ENCODE assay signal across 8 mouse cellular contexts in the genomic region with DNA sequence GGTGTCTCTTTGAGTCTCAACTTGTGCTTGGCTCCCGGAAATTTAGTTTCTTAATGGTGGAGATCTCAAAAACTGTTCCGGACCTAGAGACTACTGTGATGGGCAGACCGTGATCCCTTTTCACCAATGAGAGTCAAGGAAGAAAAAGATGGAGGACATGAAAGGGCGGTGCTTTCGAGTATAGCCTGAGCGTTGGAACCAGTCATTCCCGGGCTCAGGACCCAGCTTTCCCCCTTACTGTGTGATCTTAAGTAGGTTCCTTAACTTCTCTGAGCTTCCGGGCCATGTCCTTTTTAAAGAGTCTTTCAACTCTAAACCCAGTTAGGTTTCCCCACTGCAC. TPM values are rescaled to one million over a fixed set of nuclear protein-coding genes. Genes with fewer than 3 reads are reported as not detected.
DNase-seq lines count a peak whose midpoint lies in the region; ATAC-seq and TF ChIP-seq lines count a peak whose summit lies in the region.

No protein-coding gene starts in this region.

- no peaks in the 10 kb centered on the region for H3K36me3 ChIP-seq in kidney, embryonic 15.5 days
- no peaks in the 10 kb centered on the region for H3K36me3 ChIP-seq in embryonic facial prominence, embryonic 12.5 days
- H3K36me3 ChIP-seq in hindbrain, embryonic 10.5 days, result no peaks in the 10 kb centered on the region
- H3K36me3 ChIP-seq in lung, embryonic 14.5 days (ENCODE audit: insufficient read depth), result no peaks in the 10 kb centered on the region

- peak overlapping the region; percentile 72 for H3K27ac ChIP-seq in kidney, embryonic 15.5 days
- H3K27ac ChIP-seq in embryonic facial prominence, embryonic 12.5 days, result peak overlapping the region; percentile 26; the same call in 1 of the 2 replicates
- peak overlapping the region; percentile 89 for H3K27ac ChIP-seq in hindbrain, embryonic 10.5 days
- peak overlapping the region; percentile 80 for H3K27ac ChIP-seq in lung, embryonic 14.5 days (ENCODE audit: low read depth)

- no peak for DNase-seq in kidney, adult 18-20 months
- DNase-seq in NIH3T3 (ENCODE audit: low read depth), result peak; percentile 81
- no peak for DNase-seq in hindbrain, embryonic 10.5 days (ENCODE audit: low spot score)
- peak; percentile 73 for DNase-seq in lung, embryonic 14.5 days
- peak; percentile 66 for DNase-seq in retina, postnatal 1 day
- DNase-seq in frontal cortex, postnatal 14 days (ENCODE audit: low spot score in 2 of 2), result no peak

- peak overlapping the region; percentile 64 for H3K4me3 ChIP-seq in kidney, embryonic 15.5 days (replicated peaks)
- peak overlapping the region; percentile 70 for H3K4me3 ChIP-seq in embryonic facial prominence, embryonic 12.5 days
- H3K4me3 ChIP-seq in hindbrain, embryonic 10.5 days, result peak overlapping the region; percentile 80
- peak overlapping the region; percentile 64 for H3K4me3 ChIP-seq in lung, embryonic 14.5 days (ENCODE audit: low read depth, low read length)

- H3K9me3 ChIP-seq in kidney, embryonic 15.5 days (replicated peaks), result no peaks in the 10 kb centered on the region
- no peaks in the 10 kb centered on the region for H3K9me3 ChIP-seq in embryonic facial prominence, embryonic 12.5 days
- no peaks in the 10 kb centered on the region for H3K9me3 ChIP-seq in hindbrain, embryonic 10.5 days
- H3K9me3 ChIP-seq in lung, embryonic 14.5 days (ENCODE audit: low read depth, low read length), result no peaks in the 10 kb centered on the region

- peaks cover 22% of the 10 kb centered on the region for H3K27me3 ChIP-seq in kidney, embryonic 15.5 days
- peaks cover 31% of the 10 kb centered on the region for H3K27me3 ChIP-seq in embryonic facial prominence, embryonic 12.5 days
- peaks cover 66% of the 10 kb centered on the region for H3K27me3 ChIP-seq in hindbrain, embryonic 10.5 days (ENCODE audit: insufficient read depth, poor library complexity, severe bottlenecking)
- peaks cover 18% of the 10 kb centered on the region for H3K27me3 ChIP-seq in lung, embryonic 14.5 days (ENCODE audit: insufficient read depth, low read length)

- peak overlapping the region; percentile 90 for H3K4me2 ChIP-seq in kidney, embryonic 15.5 days
- H3K4me2 ChIP-seq in embryonic facial prominence, embryonic 12.5 days (replicated peaks), result peak overlapping the region; percentile 95
- peak overlapping the region; percentile 99 for H3K4me2 ChIP-seq in lung, embryonic 14.5 days

- peak; percentile 49 for ATAC-seq in kidney, embryonic 15.5 days (replicated peaks; ENCODE audit: low FRiP score)
- peak; percentile 38; the same call in 1 of the 2 replicates for ATAC-seq in embryonic facial prominence, embryonic 12.5 days (ENCODE audit: insufficient number of reproducible peaks, insufficient read depth, low FRiP score, low TSS enrichment)
- ATAC-seq in lung, embryonic 14.5 days (ENCODE audit: insufficient read depth), result peak; percentile 63

- 2% methylated on average over 8 of the region's 8 CpGs for WGBS in kidney, embryonic 15.5 days
- WGBS in embryonic facial prominence, embryonic 12.5 days, result 2% methylated on average over 8 of the region's 8 CpGs
- under 1% methylated on average over 8 of the region's 8 CpGs for whole genome bisulfite sequencing in hindbrain, embryonic 10.5 days
- under 1% methylated on average over 8 of the region's 8 CpGs for WGBS in lung, embryonic 14.5 days

- peak overlapping the region; percentile 61 for H3K9ac ChIP-seq in kidney, embryonic 15.5 days
- H3K9ac ChIP-seq in embryonic facial prominence, embryonic 12.5 days, result peak overlapping the region; percentile 76
- peak overlapping the region; percentile 68 for H3K9ac ChIP-seq in lung, embryonic 14.5 days

- peaks cover 39% of the 10 kb centered on the region for H3K4me1 ChIP-seq in kidney, embryonic 15.5 days
- peaks cover 20% of the 10 kb centered on the region for H3K4me1 ChIP-seq in embryonic facial prominence, embryonic 12.5 days
- peaks cover 39% of the 10 kb centered on the region for H3K4me1 ChIP-seq in hindbrain, embryonic 10.5 days (replicated peaks)
- 0 out of 2 replicates have a peak, but pooled peaks cover 7% of the 10 kb centered on the region for H3K4me1 ChIP-seq in lung, embryonic 14.5 days (ENCODE audit: insufficient read depth)

- TF ChIP-seq CTCF in lung, embryonic 14.5 days (IDR thresholded peaks at IDR 0.05; ENCODE audit: low read depth), result no peak

RNA-seq across cellular contexts. Expression of gene 6030445D17Rik, which starts 0.8 kb away (rescaled TPM):
- 0.40 and 0.57 TPM in 2 replicates for polyA plus RNA-seq in kidney, embryonic 15.5 days (2015; fragmentation: Nextera tagmentation; extraction: Ambion mirVana)
- polyA plus RNA-seq in embryonic facial prominence, embryonic 12.5 days (2016; fragmentation: Nextera tagmentation; extraction: Ambion mirVana), result 0.09 and 0.34 TPM in 2 replicates
- 0.17 and 0.24 TPM in 2 replicates for polyA plus RNA-seq in hindbrain, embryonic 10.5 days (2016; fragmentation: Nextera tagmentation; extraction: Ambion mirVana)
- 0.30 and 0.42 TPM in 2 replicates for polyA plus RNA-seq in lung, embryonic 14.5 days (2014; fragmentation: Nextera tagmentation; extraction: Ambion mirVana)

RNA-seq across cellular contexts. Expression of gene Luzp1, which starts 6.8 kb away (rescaled TPM):
- 134 and 146 TPM in 2 replicates for polyA plus RNA-seq in kidney, embryonic 15.5 days (2015; fragmentation: Nextera tagmentation; extraction: Ambion mirVana)
- 124 and 127 TPM in 2 replicates for polyA plus RNA-seq in embryonic facial prominence, embryonic 12.5 days (2016; fragmentation: Nextera tagmentation; extraction: Ambion mirVana)
- polyA plus RNA-seq in hindbrain, embryonic 10.5 days (2016; fragmentation: Nextera tagmentation; extraction: Ambion mirVana), result 108 and 133 TPM in 2 replicates
- polyA plus RNA-seq in lung, embryonic 14.5 days (2014; fragmentation: Nextera tagmentation; extraction: Ambion mirVana), result 111 and 140 TPM in 2 replicates

RNA-seq across cellular contexts. Expression of gene Htr1d, which starts 39.5 kb away (rescaled TPM):
- 0.21 and 0.44 TPM in 2 replicates for polyA plus RNA-seq in kidney, embryonic 15.5 days (2015; fragmentation: Nextera tagmentation; extraction: Ambion mirVana)
- polyA plus RNA-seq in embryonic facial prominence, embryonic 12.5 days (2016; fragmentation: Nextera tagmentation; extraction: Ambion mirVana), result 0.36 and 0.75 TPM in 2 replicates
- polyA plus RNA-seq in hindbrain, embryonic 10.5 days (2016; fragmentation: Nextera tagmentation; extraction: Ambion mirVana), result 0.18 and 0.52 TPM in 2 replicates
- polyA plus RNA-seq in lung, embryonic 14.5 days (2014; fragmentation: Nextera tagmentation; extraction: Ambion mirVana), result 0.07 TPM in 1 of 2 replicates, not detected in the other

Comparison
In these comparisons a context has a peak if more than half of its experiments do, and no peak if none do; other contexts are left out.
1. H3K27ac ChIP-seq: peak in every context shown above with its lines; median percentile 89 in hindbrain, embryonic 10.5 days; 80 in lung, embryonic 14.5 days; 72 in kidney, embryonic 15.5 days; 26 in embryonic facial prominence, embryonic 12.5 days.
2. DNase-seq: peak in NIH3T3 (single experiment), lung, embryonic 14.5 days (single experiment) and retina, postnatal 1 day (single experiment); none in kidney, adult 18-20 months (single experiment), hindbrain, embryonic 10.5 days (single experiment) and frontal cortex, postnatal 14 days (0 of 2).
3. Peak in every context shown above with its lines, with median percentiles within 50 percentile points of each other: ATAC-seq, H3K4me2 ChIP-seq, H3K4me3 ChIP-seq and H3K9ac ChIP-seq.